Mouse (Mus musculus) frontal cortex, postnatal 14 days (tissue): ENCODE measurements around the gene Rab25.
A peak's percentile ranks its signal among the peaks of the same experiment; 100 is the strongest.

Experiments
- DNase-seq, 2 experiments: peaks; one replicate each; pipeline ENCODE4 v3.0.0; 2022; ENCODE audit warnings: low spot score in 2 of 2

Gene Rab25

DNA sequence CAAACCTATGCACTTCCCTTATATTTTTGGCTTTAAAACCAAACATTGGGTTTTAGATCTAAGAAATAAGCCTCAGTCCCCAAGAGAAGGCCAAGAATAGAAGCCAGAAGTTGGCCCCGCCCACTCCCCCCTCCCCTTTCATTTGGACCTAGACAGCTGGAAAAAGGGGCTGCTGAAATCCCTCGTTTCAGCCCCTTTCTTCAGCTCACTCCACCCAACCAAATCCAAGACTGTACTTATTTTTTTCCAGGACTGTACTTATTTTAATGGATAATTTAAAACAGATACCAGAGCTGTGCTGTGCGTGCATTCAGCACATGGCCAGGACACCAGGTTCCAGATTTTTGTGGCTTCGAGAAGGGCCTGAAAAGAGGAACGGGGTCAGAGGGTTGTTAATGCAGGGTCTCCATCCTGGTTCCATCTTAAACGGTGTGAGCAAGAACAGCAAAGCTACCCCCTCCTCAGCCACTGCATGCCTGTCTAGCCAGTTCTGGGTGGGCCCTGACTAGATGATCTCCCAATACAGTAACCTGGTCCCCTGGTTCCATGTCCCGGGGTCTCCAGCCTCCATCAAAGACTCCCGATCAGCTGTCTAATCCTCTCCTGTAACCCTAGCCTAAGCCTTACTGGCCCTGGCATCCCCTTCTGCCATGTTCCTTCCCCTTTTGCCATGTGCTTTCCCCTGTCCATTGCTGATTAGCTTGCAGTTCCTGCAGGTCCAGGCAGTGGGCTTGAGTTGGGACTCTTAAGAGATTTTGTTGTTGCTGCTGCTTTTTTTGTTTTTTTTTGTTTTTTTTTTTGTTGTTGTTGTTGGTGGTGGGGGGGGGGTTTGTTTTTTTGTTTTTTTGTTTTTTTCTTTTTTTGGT, 44.0 kb downstream of the Rab25 start:
- no peak for DNase-seq

DNA sequence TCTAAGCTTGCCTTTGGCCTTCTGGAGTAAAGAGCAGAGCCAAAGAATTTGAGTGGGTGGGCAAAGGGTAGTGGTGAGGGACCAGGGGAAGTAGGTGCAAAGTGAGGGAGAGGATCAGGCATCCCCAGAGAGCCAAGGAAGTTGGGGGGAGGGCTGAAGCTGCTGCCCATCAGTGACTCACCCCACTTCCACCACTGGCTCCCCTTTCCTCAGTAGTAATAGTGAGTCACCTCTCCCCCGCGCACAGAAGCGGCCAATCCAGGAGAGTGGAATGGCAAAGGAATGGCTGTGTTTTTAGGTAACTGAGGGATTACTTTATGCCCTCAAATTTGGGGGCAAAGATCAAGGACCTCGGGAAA, 44.6 kb downstream of the Rab25 start:
- no peak for DNase-seq

DNA sequence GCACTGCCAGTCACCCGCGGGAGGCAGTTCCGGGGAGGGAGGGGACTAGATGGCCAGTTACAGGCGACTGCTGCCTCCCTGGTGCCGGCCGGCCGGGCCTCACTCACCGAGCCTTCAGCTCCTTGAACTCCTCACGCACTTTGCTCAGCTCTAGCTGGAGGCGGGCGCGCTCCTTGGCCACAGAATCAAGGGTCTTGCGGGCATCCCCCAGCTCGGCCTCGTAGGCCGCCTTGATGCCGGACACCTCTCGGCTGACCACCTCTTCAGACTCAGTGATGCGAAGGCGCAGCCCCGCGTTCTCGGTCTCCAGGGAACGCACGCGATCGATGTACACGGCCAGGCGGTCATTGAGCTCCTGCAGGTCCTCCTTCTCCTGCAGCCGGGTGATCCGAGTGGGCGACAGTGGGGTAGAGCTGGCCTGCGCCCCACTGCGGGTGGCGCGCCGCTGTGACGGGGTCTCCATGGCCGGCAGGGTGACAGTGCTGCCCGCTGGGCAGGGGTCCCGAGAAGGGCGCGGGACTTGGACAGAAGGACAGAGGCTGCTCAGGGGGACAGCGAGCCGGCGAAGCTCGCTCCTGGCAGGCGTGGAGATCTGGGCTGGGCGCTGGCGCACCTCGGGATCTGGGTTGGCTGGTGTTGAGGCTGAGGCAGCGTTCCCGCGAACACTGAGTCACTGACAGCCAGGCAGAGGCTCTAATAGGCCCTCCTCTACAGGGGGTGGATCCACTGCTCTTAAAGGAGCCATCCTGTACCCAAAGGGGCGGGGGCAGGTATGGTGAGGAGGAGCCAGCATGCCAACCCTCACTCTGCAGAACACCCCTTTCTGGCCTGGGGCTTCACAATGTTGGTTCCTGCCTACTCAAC, 45.2 kb downstream of the Rab25 start:
- peak; percentile 84 to 88 for DNase-seq

DNA sequence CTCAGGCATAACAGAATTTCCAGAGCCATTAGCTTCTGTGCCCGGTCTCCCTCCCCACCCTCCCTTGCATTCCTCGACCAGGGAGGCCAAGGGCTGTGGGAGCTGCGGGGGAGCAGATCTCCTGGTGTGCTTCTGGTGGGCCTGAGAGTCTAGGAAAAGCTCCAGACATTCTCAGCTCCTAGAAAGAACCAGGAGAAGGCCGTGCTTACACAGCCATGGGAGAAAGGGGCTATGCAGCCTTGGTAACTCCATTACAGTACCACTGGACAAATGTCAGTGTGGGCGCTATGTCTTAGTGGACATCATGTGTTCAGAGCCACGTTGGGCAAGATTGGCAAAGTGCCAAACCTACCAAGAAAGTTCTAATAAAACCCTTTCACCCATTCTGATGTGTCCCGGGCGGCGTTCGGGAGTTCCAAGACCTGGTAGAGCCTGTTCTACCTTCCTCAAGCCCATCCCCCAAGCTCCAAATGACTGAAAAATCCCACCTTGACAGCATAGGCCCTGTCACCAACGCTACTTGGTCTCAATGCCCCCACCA, 46.0 kb downstream of the Rab25 start:
- no peak for DNase-seq

DNA sequence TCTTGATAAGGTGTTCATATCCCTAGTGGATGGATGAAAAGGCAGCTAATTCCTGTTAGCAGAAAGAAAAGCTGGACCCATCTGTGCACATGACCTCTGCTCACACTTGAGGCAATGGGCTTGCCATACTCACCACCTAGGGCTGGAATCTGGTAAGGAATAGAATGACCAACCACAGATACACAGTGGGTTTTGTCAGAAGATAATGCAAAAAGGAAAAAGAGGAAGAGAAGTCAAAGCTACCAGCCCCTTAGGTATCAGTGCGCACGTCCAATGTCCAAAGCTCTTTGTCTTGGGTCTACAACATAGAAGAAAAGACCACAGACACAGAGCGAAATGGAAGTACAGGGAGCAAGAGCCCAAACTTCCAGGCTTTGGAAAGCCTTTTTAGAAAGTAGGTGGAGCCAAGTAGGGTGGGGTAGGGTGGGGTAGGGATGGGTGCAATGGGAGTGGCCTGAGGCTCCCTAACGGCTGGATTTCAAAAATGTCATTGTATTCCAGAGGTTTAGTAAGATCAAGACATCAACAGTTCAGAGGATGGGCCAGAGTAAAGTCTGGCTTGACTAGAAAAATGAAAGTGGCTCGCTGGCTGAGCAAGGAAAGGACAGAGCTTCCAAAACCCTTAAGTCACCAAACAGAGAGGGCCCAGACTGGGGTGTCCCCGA, 46.6 kb downstream of the Rab25 start:
- DNase-seq, result no peak

DNA sequence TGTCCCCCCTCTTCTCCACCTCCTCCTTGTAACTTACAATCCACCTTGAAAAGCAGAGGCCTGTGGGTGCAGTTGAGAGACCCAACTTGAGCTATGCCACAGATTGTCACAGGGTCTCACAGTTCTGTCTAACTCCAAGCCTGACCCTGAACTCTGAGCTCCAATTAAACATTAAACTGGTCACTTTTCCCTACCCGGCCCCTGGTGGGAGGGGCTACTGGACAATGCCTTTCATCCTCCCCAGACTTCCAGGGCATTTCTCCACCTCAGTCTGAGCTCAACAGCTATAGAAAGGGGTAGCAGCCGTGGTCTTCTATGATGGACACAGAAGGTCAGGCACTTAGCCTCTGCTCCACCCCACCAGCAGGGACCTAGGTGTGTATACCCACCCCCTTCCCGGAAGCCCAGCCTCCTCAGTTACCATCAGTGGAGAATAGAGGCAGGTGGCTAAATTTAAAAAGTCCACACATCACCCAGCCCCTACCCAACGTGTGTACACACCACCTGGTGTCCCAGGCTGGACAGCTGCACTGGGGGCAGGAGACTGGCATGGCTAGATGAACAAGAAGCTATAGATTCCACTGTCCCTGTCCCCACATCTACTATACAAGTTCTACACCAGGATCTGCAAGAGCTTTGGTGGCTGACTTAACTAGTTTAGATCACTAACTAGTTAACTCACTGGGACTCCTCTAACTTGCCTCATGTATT, 47.3 kb downstream of the Rab25 start:
- no peak for DNase-seq

DNA sequence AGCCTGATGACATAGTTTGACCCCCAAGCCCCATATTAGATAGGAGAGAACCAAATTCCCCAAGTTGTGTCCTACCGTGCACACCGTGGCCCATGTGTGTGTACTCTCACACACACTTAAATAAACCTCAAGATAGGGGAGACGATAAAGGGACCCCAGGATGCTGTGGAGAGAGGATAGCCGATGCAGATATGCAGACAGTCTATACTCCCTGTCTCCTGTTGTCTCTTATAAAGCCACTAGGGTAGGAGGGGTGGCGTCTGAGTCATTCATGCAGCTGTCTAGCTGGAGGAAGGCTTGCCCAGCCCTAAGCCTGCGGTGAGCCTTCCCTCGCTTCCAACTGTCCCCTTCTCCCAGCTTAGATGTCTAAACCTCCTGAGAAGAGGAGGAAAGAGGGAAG, 48.0 kb downstream of the Rab25 start:
- DNase-seq, result no peak

DNA sequence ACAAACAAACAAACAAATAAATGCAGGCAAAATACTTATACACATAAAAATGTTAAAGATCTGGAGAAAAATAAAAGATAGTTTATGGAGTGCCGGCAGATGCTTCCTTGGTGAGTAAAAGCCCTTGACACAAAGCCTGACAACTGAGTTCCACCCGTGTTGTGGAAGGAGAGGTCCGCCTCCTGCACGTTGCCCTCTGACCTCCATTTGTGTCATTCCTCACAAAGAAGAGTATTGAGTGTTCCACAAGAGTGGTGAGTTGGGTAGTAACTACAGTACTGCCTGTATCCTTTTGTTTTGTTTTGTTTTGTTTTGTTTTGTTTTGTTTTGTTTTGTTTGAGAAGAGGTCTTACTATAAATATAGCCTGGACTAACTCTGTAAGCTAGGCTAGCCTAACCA, 48.5 kb downstream of the Rab25 start:
- DNase-seq, result no peak

DNA sequence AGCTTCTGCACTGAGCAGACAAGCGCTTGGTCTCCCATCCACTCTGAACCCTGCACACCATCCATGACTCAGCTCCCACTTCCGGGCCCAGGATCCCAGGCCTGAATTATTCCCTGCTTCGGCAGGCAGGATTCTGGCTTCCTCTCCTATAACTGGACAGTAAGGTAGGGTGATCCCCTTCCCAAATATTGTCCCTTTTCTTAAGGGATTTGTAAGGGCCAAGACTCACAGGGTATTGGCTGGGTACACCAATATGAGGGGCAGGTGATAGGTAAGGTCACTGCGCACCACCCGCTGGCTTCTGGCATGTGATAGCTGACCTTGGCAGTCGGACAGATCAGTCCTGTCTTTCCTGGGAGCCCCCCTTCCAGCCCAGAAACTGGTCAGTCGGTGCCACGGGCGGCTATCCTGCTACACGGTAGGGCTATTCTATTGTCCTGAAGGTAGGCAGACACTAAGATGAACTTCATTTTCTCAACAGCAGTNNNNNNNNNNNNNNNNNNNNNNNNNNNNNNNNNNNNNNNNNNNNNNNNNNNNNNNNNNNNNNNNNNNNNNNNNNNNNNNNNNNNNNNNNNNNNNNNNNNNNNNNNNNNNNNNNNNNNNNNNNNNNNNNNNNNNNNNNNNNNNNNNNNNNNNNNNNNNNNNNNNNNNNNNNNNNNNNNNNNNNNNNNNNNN, 52.2 kb downstream of the Rab25 start:
- no peak for DNase-seq

DNA sequence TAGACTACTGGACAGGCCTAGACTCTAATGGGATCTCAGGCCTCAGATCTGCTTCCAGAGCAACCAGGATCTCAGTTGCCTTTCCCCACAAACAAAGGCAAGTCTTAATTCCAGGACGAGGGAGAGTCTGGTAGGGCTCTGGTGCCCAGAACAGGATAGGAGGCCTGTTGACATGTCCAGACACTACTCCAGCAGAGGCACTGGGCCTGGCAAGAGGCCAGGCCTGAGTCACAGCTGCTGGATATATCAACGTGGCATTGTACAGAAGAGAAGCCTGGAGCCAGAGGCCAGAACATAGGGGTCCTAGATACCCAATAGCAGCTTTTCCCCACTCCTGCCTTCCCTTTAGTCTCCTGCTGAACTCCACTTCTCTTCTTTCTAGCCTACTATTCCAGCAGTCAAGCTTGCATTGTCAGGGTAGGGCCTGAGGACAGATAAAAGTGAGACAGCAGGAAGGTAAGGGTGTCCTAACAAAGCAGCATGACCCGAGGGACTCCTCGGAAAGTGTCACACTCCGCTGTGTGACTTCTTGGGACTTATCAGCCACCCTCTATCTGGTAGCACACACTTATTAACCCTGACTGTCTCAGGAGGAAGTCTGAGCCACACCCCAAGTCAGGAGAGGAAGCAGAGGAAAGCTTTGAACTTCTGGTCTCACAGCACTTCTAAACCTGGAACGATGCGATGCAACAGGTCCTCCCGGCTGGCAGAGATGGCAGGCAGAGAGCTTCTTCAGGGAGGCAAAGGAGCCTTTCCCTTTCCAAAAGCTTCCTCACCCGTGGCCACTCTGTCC, 53.1 kb downstream of the Rab25 start:
- peak in 1 of 2 experiments; percentile 32 for DNase-seq

DNA sequence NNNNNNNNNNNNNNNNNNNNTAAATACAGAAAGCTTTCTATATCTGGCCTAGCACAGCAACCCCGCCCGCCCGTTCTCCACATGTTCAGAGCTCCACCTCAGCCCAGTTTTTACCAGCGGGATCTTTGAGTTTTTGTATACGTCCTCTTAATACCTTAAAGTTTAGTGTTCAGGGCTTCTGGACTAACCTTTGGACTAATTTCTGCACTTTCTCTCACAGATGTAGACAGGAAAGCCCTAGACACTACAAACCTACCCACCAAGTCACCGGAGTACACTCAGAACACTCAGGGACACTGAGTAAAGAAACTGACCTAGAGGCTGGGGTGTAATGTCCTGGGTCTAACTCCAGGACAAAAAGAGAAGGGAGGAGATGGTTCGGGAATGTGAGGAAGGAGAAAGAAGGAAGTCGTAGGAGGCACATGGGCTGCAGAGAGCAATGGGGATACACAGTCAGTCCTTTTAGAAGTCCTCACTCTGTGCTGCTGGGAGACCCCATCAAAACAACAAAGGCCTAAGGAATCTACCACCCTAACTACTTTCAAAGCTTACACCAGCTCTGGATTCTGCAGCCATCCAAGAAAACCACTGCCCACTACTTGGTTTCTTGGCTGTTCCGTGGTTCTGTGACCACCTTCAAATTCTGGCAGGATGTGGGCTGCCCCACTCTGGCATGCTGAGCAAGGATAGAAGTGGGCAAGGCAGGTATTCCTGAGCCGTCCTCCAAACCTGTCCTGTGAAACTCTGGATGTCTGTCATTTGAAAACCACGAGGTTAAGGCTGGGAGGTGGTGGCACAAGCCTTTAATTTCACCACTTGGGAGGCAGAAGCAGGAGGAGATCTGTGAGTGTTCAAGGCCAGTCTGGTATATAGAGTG, 54.2 kb downstream of the Rab25 start:
- DNase-seq, result no peak
